Mouse (Mus musculus) kidney, adult 2 months (tissue): Measurements from ENCODE around the gene Sf1. TPM values are rescaled to one million over a fixed set of nuclear protein-coding genes. Genes with fewer than 3 reads are reported as not detected.

ENCODE experiments used
- DNase-seq: peaks from one replicate; pipeline ENCODE4 v3.0.0; 2021
- H3K27ac ChIP-seq: fragments of 200-500 bp; 2 replicates; pipeline ENCODE4 v1.5.1; 2012; ENCODE audit warnings: low read depth, low read length, control low read depth, inconsistent platforms; ENCODE audit not compliant: insufficient read depth
- H3K27me3 ChIP-seq: fragments of 200-500 bp; replicated peaks from 2 replicates; pipeline ENCODE4 v1.6.1; 2012; ENCODE audit warnings: mild to moderate bottlenecking, moderate library complexity, low read length, inconsistent platforms; ENCODE audit not compliant: control insufficient read depth, insufficient read depth
- H3K36me3 ChIP-seq: fragments of 200-500 bp; 2 replicates; pipeline ENCODE4 v1.6.1; 2012; ENCODE audit warnings: mild to moderate bottlenecking, moderate library complexity, low read length, inconsistent platforms; ENCODE audit not compliant: control insufficient read depth, insufficient read depth
- H3K4me1 ChIP-seq: fragments of 200-500 bp; 2 replicates; pipeline ENCODE4 v1.6.1; 2011; ENCODE audit warnings: low read length; ENCODE audit not compliant: control insufficient read depth, insufficient read depth
- H3K4me3 ChIP-seq: fragments of 200-500 bp; 2 replicates; pipeline ENCODE4 v1.5.1; 2011; ENCODE audit warnings: mild to moderate bottlenecking, low read depth, low read length, control low read depth; ENCODE audit not compliant: insufficient read depth
- CTCF ChIP-seq: fragments of 200-500 bp; conservative IDR thresholded peaks from 2 replicates; pipeline ENCODE4 v1.5.1; 2011; ENCODE audit warnings: low read depth, mild to moderate bottlenecking, control low read depth, low read length, moderate library complexity, mixed read lengths; ENCODE audit not compliant: insufficient read depth, insufficient read length
- POLR2A ChIP-seq: fragments of 200-500 bp; IDR thresholded peaks from one replicate; pipeline ENCODE4 v1.6.1; 2011; ENCODE audit warnings: low read depth, low read length, control low read depth
- WGBS: fragments of 180-500 bp; shearing (Covaris S2); methylation state at CpG from one replicate; pipeline ENCODE4 v1.1.7; 2018; 5-methylcytosine and 5-hydroxymethylcytosine counted together
- polyA plus RNA-seq: library from polyadenylated mRNA; depleted of rRNA; stranded (reverse); fragments of >200 nt; gene quantifications from 2 replicates; pipeline ENCODE4 v1.2.3, GENCODE M21; 2012

The Sf1 gene
- polyA plus RNA-seq, 1 experiment: 71.3 TPM

DNA sequence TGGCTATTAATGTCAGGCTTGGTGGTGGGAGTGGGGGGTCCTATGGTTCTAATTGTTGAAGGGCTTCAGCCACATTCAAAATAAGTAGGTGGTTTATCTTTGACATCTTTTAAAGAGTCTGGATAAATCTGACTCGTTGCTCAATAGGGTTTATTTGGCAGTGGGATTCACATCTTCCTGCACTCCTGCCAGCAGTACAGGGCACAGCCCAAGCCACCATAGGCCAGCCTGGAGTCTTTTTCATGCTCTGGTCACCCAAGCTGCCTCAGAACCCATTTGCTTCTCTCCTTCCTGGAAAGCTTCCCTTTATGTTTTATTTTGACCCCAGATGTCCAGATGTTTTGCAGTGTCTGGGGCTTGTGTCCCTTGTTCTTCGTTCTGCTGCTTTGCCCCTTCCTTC lies 13.2 kb downstream of the Sf1 start:
- no peak for TF ChIP-seq POLR2A
- TF ChIP-seq CTCF: no peak
- no peak overlapping the region for H3K27ac ChIP-seq
- peaks cover 22% of the 10 kb centered on the region for H3K36me3 ChIP-seq
- no peaks in the 10 kb centered on the region for H3K27me3 ChIP-seq
- no peak overlapping the region for H3K4me3 ChIP-seq
- no peaks in the 10 kb centered on the region for H3K4me1 ChIP-seq
- WGBS: 65% methylated on average over 2 of the region's 2 CpGs
- no peak for DNase-seq

DNA sequence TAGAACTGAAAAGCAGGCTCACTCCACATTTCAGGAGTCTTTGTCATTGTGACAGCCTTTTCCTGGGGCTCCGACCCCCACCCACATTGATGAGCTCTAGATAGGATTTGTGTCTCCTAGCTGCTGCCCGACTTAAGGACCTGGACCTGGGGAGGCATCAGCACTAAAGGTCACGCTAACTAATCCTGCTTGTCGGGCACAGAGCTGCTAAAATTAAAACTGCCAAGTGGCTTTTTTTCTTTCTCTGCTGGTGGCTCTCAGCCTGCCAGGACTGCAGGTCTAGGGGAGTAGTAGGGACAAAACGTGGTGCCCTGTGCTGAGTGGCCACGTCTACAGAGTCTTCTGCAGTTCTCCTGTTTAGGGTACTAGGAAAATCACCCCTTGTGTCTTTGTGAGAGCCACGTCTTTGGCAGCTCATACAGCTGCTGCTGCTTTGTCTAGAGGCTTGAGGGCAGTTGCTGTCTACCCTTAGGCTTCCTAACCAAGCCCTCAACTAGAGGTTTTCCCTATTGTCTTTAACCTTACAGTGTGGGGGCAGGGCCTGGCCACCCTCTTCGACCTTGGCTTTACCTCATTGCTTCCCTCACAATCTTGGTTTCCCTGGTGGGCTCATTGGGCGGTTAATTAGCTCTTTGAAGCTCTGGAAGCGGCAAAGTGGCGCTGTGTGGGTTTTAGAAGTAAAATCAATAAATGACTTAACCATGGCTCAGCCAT lies 14.0 kb downstream of the Sf1 start:
- Histone ChIP-seq H3K4me3 (no peak overlapping the region), H3K36me3 (peaks cover 20% of the 10 kb centered on the region), H3K27me3 (no peaks in the 10 kb centered on the region), H3K4me1 (no peaks in the 10 kb centered on the region), H3K27ac (no peak overlapping the region)
- no peak for DNase-seq
- no peak for TF ChIP-seq CTCF
- no peak for TF ChIP-seq POLR2A
- 73% methylated on average over 11 of the region's 11 CpGs for WGBS

DNA sequence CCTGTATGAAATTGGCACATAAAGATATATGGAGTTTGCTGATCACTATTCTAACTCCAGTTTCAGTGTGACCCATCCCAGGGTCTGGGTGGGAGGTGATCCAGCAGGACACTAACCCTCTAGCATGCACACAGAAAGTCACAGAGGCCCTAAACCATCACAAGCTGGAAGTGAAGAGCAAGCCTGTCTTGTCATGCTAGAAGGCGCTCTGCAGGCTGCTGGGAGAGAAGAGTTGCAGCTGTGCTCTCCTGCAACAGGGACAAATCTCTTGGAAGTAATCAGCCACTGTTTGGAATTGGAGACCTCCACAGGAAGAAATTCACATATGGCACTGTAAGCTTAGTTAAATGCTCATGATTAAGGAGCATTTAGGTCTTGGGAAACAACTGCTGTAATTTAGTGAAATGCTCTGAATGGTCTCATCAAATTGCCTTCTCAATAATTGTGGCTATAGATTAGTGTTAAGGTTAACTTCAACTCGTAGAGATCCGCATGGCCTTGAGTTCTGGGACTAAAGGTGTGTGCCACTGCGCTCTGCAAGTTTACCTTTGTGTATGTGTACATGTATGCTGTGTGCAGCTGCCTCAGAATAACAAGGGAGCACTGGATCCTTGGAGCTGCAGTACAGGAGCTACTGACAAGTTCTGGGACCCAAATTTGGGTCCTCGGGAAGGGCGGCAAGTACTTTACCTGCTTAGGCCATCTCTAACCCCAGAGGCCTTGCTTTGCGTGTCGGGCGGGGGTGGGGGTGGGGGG lies 17.1 kb downstream of the Sf1 start:
- WGBS: 93% methylated on average over 9 of the region's 9 CpGs
- H3K27me3 ChIP-seq: no peaks in the 10 kb centered on the region

DNA sequence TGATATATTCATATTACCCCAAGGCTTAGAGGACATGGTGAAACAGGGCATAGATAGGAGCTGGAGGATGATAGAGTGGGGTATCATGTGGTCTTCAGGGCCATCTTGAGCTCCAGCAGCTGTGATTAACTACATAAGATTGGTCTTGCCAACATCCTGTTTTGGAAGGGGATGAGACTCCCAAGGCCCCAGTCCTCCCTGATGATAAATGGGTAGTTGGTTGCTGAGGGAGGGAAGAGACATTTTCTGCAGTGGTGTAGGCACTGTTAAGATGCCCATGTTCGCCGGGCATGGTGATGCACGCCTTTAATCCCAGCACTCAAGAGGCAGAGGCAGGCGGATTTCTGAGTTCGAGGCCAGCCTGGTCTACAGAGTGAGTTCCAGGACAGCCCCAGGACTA lies 17.7 kb downstream of the Sf1 start:
- Histone ChIP-seq H3K4me1 (0 out of 2 replicates have a peak, but pooled peaks cover 3% of the 10 kb centered on the region), H3K36me3 (peaks cover 5% of the 10 kb centered on the region), H3K4me3 (no peak overlapping the region), H3K27ac (no peak overlapping the region), H3K27me3 (no peaks in the 10 kb centered on the region)
- no peak for DNase-seq
- no peak for TF ChIP-seq POLR2A
- TF ChIP-seq CTCF: no peak
- 94% methylated on average over 5 of the region's 5 CpGs for WGBS

More for the DNA sequence above, 17.1 kb downstream of the Sf1 start:
- H3K4me3 ChIP-seq: no peak overlapping the region
- no peak for TF ChIP-seq POLR2A
- no peak for TF ChIP-seq CTCF
- H3K27ac ChIP-seq: no peak overlapping the region
- H3K4me1 ChIP-seq: 0 out of 2 replicates have a peak, but pooled peaks cover 3% of the 10 kb centered on the region
- peaks cover 7% of the 10 kb centered on the region for H3K36me3 ChIP-seq
- DNase-seq: no peak

DNA sequence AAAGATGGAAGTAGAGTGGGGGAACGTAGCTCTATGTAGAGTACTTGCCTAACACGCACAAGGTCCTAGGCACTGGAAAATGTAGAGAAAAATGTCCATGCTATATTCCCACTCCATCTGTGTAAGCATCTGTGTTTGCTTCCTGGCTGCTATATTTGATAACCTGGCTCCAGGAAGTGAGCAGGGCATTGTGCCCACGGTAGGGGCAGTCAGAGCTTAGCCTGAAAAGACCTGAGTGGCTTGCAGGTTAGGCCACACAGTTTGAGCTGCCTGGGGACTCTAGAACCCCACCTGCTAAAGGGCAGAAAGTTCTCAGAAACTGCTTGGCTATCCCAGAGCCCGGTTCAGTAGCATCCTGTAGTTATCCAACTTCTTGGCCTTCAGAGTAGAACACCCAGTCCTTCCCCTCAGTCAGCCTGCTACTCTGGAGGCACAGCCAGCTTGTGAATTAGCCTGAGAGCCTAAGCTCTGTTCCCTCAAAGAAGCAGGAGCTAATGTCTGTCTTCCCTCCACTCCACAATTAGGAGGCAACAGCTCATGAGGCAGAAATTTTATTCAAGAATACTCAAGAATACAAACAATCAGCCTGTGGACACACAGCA lies 18.9 kb downstream of the Sf1 start:
- TF ChIP-seq POLR2A: no peak
- TF ChIP-seq CTCF: no peak
- H3K4me3 ChIP-seq: no peak overlapping the region
- H3K36me3 ChIP-seq: peaks cover under 1% of the 10 kb centered on the region
- H3K4me1 ChIP-seq: 0 out of 2 replicates have a peak, but pooled peaks cover 3% of the 10 kb centered on the region
- no peak for DNase-seq
- 72% methylated on average over 4 of the region's 4 CpGs for WGBS
- no peak overlapping the region for H3K27ac ChIP-seq
- no peaks in the 10 kb centered on the region for H3K27me3 ChIP-seq

DNA sequence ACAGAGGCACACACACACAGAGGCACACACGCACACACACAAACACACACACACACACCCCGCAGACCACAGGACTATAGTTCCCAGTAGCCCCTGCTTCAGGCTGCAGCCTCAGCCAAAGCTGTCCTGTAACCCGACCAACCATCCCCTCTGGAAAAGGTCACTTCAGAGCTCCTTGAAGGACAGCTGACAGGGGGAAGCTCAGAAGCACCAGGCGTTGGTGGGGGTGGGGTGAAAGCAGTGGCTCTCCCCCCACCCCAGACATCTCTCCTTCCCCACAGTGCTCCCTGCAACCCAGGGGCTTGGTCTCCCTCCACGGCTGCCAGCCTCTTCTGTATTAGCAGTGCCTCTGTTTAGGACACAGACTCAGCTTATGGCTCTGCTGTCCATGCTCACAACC lies 20.0 kb downstream of the Sf1 start:
- no peaks in the 10 kb centered on the region for H3K36me3 ChIP-seq
- TF ChIP-seq POLR2A (no peak), CTCF (no peak)
- no peaks in the 10 kb centered on the region for H3K27me3 ChIP-seq
- no peak overlapping the region for H3K27ac ChIP-seq
- H3K4me3 ChIP-seq: no peak overlapping the region
- DNase-seq: no peak
- 39% methylated on average over 5 of the region's 5 CpGs for WGBS
- H3K4me1 ChIP-seq: 0 out of 2 replicates have a peak, but pooled peaks cover 3% of the 10 kb centered on the region

DNA sequence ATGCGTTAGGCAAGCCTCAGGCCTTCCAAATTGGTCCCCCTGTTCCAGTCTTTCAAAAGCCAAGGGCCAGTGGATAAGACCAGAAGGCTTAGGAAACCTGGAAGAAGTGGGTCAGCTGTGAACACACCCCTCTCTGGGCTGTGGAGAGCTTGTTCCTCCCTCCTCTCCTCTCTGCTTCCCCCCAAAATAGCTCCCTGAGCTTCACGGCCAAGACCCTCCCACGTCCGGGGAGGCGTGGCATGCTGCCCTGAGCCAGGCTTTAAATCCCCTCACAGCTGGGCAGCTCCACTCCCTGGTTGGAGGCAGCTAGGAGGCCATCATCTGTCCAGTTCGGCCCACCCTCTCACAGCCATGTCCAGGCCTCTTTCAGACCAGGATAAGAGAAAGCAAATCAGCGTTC lies 20.6 kb downstream of the Sf1 start, which contains the start of gene Pygm:
TSS of gene Pygm (plus strand) at position 272 of the 400 bp plus-strand sequence.
- 0 out of 2 replicates have a peak, but pooled peaks cover 3% of the 10 kb centered on the region for H3K4me1 ChIP-seq
- peak within 1 kb of the TSS; percentile 38 for H3K4me3 ChIP-seq
- 46% methylated on average over 7 of the region's 7 CpGs for WGBS
- TF ChIP-seq CTCF (no peak), POLR2A (peak; percentile 32)
- no peaks in the 10 kb centered on the region for H3K27me3 ChIP-seq
- H3K27ac ChIP-seq: no peak within 1 kb of the TSS
- H3K36me3 ChIP-seq: no peaks in the 10 kb centered on the region
- peak; percentile 77 for DNase-seq
